Mouse (Mus musculus) hindbrain, embryonic 16.5 days (tissue): ENCODE measurements around the gene Tcp11l2. TPM values are rescaled to one million over a fixed set of nuclear protein-coding genes. Genes with fewer than 3 reads are reported as not detected.

ENCODE experiments used
- ATAC-seq: fragments of 200-750 bp; cut with Nextera tagmentation; 2 replicates; pipeline ENCODE4 v1.8.0; 2017; ENCODE audit warnings: moderate TSS enrichment, moderate library complexity
- H3K27ac ChIP-seq: fragments of 300-500 bp; sonication (generic); 2 replicates; pipeline ENCODE4 v1.5.1; 2014; ENCODE audit warnings: low read depth, mild to moderate bottlenecking, control low read depth, low read length, moderate library complexity
- H3K27me3 ChIP-seq: fragments of 300-500 bp; sonication (generic); replicated peaks from 2 replicates; pipeline ENCODE4 v1.6.1; 2014; ENCODE audit warnings: low read length; ENCODE audit not compliant: control insufficient read depth, insufficient read depth
- H3K36me3 ChIP-seq: fragments of 300-500 bp; sonication (generic); 2 replicates; pipeline ENCODE4 v1.6.1; 2014; ENCODE audit warnings: mild to moderate bottlenecking, low read length, moderate library complexity, mixed read lengths; ENCODE audit not compliant: control insufficient read depth, insufficient read depth
- H3K4me1 ChIP-seq: fragments of 300-500 bp; sonication (generic); 2 replicates; pipeline ENCODE4 v1.6.1; 2014; ENCODE audit warnings: low read depth, low read length; ENCODE audit not compliant: control insufficient read depth, insufficient read depth
- H3K4me2 ChIP-seq: fragments of 300-500 bp; sonication (generic); 2 replicates; pipeline ENCODE4 v1.6.1; 2014; ENCODE audit warnings: mild to moderate bottlenecking, low read length, control low read depth, moderate library complexity
- H3K4me3 ChIP-seq: fragments of 300-500 bp; sonication (generic); 2 replicates; pipeline ENCODE4 v1.5.1; 2014; ENCODE audit warnings: mild to moderate bottlenecking, low read length, control low read depth, moderate library complexity
- H3K9ac ChIP-seq: fragments of 300-500 bp; sonication (generic); 2 replicates; pipeline ENCODE4 v1.6.1; 2014; ENCODE audit warnings: low read depth, mild to moderate bottlenecking, control low read depth, low read length, moderate library complexity
- H3K9me3 ChIP-seq: fragments of 300-500 bp; sonication (generic); 2 replicates; pipeline ENCODE4 v1.6.1; 2014; ENCODE audit warnings: mild to moderate bottlenecking, low read length, moderate library complexity; ENCODE audit not compliant: control insufficient read depth
- WGBS: fragments of 180-500 bp; shearing (Covaris S2); extraction: QIAGEN DNeasy Blood & Tissue Kit; methylation state at CpG from one replicate; pipeline ENCODE4 v1.1.7; 2014; 5-methylcytosine and 5-hydroxymethylcytosine counted together
- polyA plus RNA-seq: library from polyadenylated mRNA; unstranded; fragments of >200 nt; fragmentation: Nextera tagmentation; extraction: Ambion mirVana; gene quantifications from 2 replicates; pipeline ENCODE4 v1.2.1, GENCODE M21; 2015

Tcp11l2 gene
- polyA plus RNA-seq, 1 experiment from 2014 or later = 21.8 TPM

DNA sequence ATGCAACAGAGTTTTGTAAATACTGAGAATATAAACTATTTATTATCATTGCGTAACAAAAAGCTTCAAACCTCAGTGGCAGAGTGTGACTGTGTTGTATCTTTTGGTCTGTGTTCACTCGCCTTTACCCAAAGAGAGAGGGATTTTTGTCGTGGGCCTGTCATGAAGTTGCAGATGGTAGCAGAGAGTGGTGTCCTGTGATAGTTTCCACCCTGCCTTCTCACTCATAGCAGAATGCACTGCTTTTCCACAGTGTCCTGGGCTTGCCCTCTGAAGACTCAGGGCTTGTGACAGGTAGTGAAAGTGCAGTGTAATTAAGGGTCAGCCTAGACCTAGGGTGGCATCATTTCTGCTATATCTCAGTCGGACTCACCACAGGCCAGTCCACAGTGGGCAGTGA, 78.3 kb downstream of the Tcp11l2 start:
- Histone ChIP-seq H3K9me3 (no peaks in the 10 kb centered on the region), H3K27ac (no peak overlapping the region), H3K4me2 (no peak overlapping the region), H3K4me1 (peaks cover 13% of the 10 kb centered on the region), H3K27me3 (no peaks in the 10 kb centered on the region), H3K9ac (no peak overlapping the region), H3K36me3 (peaks cover 4% of the 10 kb centered on the region), H3K4me3 (no peak overlapping the region)
- ATAC-seq = no peak
- WGBS = 87% methylated on average over 4 of the region's 4 CpGs

- Histone ChIP-seq H3K4me1 (peaks cover 13% of the 10 kb centered on the region), H3K4me3 (no peak overlapping the region), H3K27me3 (no peaks in the 10 kb centered on the region), H3K9me3 (no peaks in the 10 kb centered on the region), H3K9ac (no peak overlapping the region), H3K27ac (no peak overlapping the region), H3K4me2 (no peak overlapping the region), H3K36me3 (peaks cover 4% of the 10 kb centered on the region)
- WGBS = 72% methylated on average over 4 of the region's 4 CpGs
- ATAC-seq = no peak
Observed at GRCm38 (mm10) chr10:84656618-84657017, 80.2 kb downstream of the Tcp11l2 start.

GRCm38 (mm10) chr10:84657437-84658087, 81.1 kb downstream of the Tcp11l2 start:
- Histone ChIP-seq H3K27ac (no peak overlapping the region), H3K4me2 (no peak overlapping the region), H3K9me3 (no peaks in the 10 kb centered on the region), H3K27me3 (no peaks in the 10 kb centered on the region), H3K9ac (no peak overlapping the region; the same call in 1 of the 2 replicates), H3K4me3 (no peak overlapping the region), H3K36me3 (peaks cover 4% of the 10 kb centered on the region), H3K4me1 (peaks cover 13% of the 10 kb centered on the region)
- ATAC-seq = no peak
- 29% methylated on average over 6 of the region's 6 CpGs for WGBS

DNA sequence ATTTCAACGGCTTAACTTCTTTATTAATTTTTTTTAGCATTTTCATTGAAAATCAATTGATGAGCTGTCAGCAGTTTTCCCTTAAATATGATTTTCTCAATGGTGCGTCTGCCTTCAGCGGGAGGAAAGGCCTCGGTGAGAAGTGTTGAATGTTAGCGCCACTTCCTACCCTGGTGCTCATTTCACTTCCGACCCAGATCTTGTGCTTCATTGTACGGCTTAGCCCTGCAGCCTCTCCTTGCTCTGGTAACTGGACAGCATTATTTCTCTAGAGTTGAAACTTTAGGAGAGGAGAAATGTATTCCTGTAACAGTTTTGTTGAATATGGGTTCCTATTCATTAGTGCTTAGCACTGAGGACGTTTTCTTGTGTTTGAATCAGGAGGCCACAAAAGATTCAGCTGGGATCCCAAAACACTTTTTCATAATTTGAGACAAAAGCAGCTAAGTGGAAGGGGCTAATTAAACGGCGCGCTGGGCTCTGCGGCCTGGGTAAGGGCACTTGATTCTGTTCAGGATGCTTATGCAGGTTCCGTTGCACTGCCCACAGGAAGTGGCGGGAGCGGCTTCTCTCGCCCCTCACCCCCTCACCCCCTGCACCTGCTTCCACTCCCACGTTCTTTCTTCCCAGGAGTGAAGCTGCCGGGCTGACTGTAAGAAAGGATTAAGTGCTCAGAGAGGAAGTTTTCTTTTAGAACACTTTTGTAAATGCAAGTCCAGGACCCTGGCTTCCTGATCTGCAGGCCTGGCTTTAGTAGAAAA, 81.8 kb downstream of the Tcp11l2 start:
- Histone ChIP-seq H3K9ac (no peak overlapping the region), H3K27me3 (no peaks in the 10 kb centered on the region), H3K27ac (peak overlapping the region; percentile 31), H3K36me3 (no peaks in the 10 kb centered on the region), H3K4me2 (no peak overlapping the region), H3K9me3 (no peaks in the 10 kb centered on the region), H3K4me3 (no peak overlapping the region), H3K4me1 (peaks cover 13% of the 10 kb centered on the region)
- no peak for ATAC-seq
- WGBS = 38% methylated on average over 18 of the region's 18 CpGs

DNA sequence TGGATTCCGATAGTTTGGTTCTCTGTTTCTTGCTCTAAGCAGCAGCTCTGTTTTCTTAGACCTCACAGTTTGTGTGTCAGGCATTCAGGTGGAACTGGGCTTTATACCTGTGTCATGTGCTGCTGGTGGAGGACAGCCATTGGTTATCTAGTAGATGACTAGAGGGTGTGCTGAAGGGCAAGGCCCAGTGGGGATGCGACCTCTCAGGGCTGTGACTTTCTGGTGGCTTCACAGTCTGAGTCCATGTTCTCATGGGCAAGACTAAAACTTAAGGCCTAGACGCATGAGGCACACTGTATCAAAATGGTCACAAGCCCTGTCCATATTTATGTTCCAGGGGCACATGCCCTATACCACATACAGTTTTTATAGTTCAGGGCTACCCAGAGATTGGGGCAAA, 82.9 kb downstream of the Tcp11l2 start:
- H3K9me3 ChIP-seq = no peaks in the 10 kb centered on the region
- H3K9ac ChIP-seq = no peak overlapping the region
- no peak for ATAC-seq
- no peak overlapping the region for H3K4me2 ChIP-seq
- H3K36me3 ChIP-seq = no peaks in the 10 kb centered on the region
- H3K27ac ChIP-seq = no peak overlapping the region
- H3K27me3 ChIP-seq = no peaks in the 10 kb centered on the region
- 92% methylated on average over 3 of the region's 3 CpGs for WGBS
- no peak overlapping the region for H3K4me3 ChIP-seq
- H3K4me1 ChIP-seq = peaks cover 13% of the 10 kb centered on the region

DNA sequence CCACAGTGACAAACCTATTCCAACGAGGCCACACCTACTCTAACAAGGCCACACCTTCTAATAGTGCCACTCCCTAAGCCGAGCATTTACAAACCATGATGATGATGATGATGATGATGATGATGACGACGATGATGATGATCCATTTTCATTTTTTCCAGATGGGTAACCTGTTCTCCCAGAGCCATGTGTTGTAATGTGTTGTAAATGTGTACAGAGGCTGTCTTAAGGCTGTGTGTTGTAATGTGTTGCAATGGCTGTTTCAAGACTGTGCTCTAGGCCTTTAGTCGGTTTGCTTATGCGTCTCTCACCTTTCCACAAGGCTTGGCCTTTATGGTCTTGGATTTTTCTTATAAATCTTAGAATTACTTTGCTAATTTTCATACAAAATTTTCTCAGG, 85.7 kb downstream of the Tcp11l2 start:
- Histone ChIP-seq H3K36me3 (no peaks in the 10 kb centered on the region), H3K27ac (no peak overlapping the region), H3K4me1 (peaks cover 13% of the 10 kb centered on the region), H3K9ac (no peak overlapping the region), H3K9me3 (no peaks in the 10 kb centered on the region), H3K27me3 (no peaks in the 10 kb centered on the region), H3K4me3 (no peak overlapping the region), H3K4me2 (no peak overlapping the region)
- ATAC-seq = no peak
- 93% methylated on average over 6 of the region's 6 CpGs for WGBS

Other genes starting within 250 kb of the Tcp11l2 start
- gene Nuak1, start 136.0 kb upstream of the Tcp11l2 start, polyA plus RNA-seq = 4.7 and 5.4 TPM in 2 replicates
- 24.2 and 51.3 TPM in 2 replicates for gene Ckap4, start 42.6 kb upstream of the Tcp11l2 start, polyA plus RNA-seq
- gene Polr3b, start 45.7 kb downstream of the Tcp11l2 start, polyA plus RNA-seq = 13.1 and 14.4 TPM in 2 replicates
- 16.1 and 22.1 TPM in 2 replicates for gene Rfx4, start 179.4 kb downstream of the Tcp11l2 start, polyA plus RNA-seq